Mouse (Mus musculus): ENCODE measurements at regions not wholly inside any gene's neighbourhood (a gene's known extent, or its start where the extent isn't known, plus 50 kb on each side); places are given as distances from the start of the nearest gene placed in this dataset.

DNA sequence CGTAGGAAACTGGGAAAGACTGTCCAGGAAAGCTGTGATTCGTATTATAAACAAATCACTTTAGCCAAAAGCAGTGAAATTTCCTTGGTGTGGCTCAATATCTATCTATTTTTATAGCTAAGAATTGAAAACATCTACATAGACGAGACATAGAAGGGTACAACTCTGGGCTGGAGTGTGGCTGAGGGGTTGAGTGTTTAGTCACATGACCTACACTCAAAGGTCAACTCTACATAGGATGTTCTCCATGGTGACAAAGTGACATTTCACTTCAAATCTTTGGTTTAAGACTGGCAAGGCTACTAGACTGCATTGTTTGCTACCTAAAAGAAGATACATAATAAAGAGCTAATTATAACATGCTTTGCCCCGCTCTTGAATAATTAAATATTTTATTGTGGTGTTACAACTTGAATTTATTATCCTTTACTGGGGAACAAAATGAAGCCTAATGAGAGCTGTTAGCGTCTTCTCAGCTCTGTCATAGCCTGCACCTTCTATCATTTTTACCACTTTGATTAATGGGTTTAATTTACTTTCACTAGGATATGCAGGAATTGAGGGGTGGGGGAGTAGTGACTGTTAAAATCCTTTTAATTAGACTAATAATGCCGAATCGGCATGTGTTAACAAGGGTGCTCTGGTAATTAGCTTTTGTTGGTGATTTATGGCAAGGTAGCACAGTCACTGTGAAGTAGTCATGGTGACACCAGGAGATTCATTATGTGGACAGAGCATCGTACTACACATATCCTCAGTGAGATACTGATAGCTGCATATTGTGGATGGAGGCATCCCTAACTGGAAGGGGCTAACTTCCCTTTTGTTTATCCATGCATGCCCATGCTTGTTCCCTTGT is 57.7 kb upstream of the Gm10234 start:
- TF ChIP-seq CTCF (IDR thresholded peaks at IDR 0.05) = no peak
- H3K4me1 ChIP-seq (ENCODE audit: insufficient read depth, low read length) = no peaks in the 10 kb centered on the region
- no peak for DNase-seq (ENCODE audit: low spot score)
- no peaks in the 10 kb centered on the region for H3K9me3 ChIP-seq (ENCODE audit: low read length)
- H3K4me2 ChIP-seq (ENCODE audit: low read depth, low read length, poor library complexity, severe bottlenecking) = no peak overlapping the region
- no peak overlapping the region for H3K4me3 ChIP-seq (ENCODE audit: low read depth, low read length)
- no peak overlapping the region for H3K27ac ChIP-seq (ENCODE audit: low read depth, low read length)
- H3K9ac ChIP-seq (replicated peaks; ENCODE audit: low read length, poor library complexity, severe bottlenecking) = no peak overlapping the region
- WGBS = 78% methylated on average over 8 of the region's 8 CpGs
- H3K36me3 ChIP-seq (ENCODE audit: insufficient read depth, low read length) = no peaks in the 10 kb centered on the region
- no peaks in the 10 kb centered on the region for H3K27me3 ChIP-seq (ENCODE audit: insufficient read depth, low read length)
- ATAC-seq (ENCODE audit: low FRiP score) = no peak

- no peak overlapping the region for H3K9ac ChIP-seq (replicated peaks; ENCODE audit: low read length, poor library complexity, severe bottlenecking)
- H3K27ac ChIP-seq (ENCODE audit: low read depth, low read length) = no peak overlapping the region
- no peak for ATAC-seq (ENCODE audit: low FRiP score)
- no peak for TF ChIP-seq CTCF (IDR thresholded peaks at IDR 0.05)
- H3K4me3 ChIP-seq (ENCODE audit: low read depth, low read length) = no peak overlapping the region
- H3K4me1 ChIP-seq (ENCODE audit: insufficient read depth, low read length) = no peaks in the 10 kb centered on the region
- 92% methylated on average over 8 of the region's 8 CpGs for WGBS
- H3K36me3 ChIP-seq (ENCODE audit: insufficient read depth, low read length) = no peaks in the 10 kb centered on the region
- no peaks in the 10 kb centered on the region for H3K9me3 ChIP-seq (ENCODE audit: low read length)
- H3K4me2 ChIP-seq (ENCODE audit: low read depth, low read length, poor library complexity, severe bottlenecking) = no peak overlapping the region
- DNase-seq (ENCODE audit: low spot score) = no peak
- H3K27me3 ChIP-seq (ENCODE audit: insufficient read depth, low read length) = no peaks in the 10 kb centered on the region
Observed at GRCm38 (mm10) chr6:95269524-95269923, 52.4 kb upstream of the Gm10234 start.
